Mouse (Mus musculus) liver, adult 2 months (tissue): Measurements from ENCODE around the gene Btbd8. TPM values are rescaled to one million over a fixed set of nuclear protein-coding genes. Genes with fewer than 3 reads are reported as not detected.

Experiments
- DNase-seq: peaks from one replicate; pipeline ENCODE4 v3.0.0-alpha.2; 2011; ENCODE audit warnings: low read depth, low spot score; ENCODE audit errors: extremely low read depth
- H3K27ac ChIP-seq: fragments of 200-500 bp; replicated peaks from 2 replicates; pipeline ENCODE4 v1.5.1; 2012; ENCODE audit warnings: low read depth, mild to moderate bottlenecking, control low read depth, inconsistent platforms, low read length; ENCODE audit not compliant: insufficient read depth
- H3K27me3 ChIP-seq: fragments of 200-500 bp; 2 replicates; pipeline ENCODE4 v1.6.1; 2012; ENCODE audit warnings: mild to moderate bottlenecking, moderate library complexity, low read length, inconsistent platforms; ENCODE audit not compliant: control insufficient read depth, insufficient read depth
- H3K36me3 ChIP-seq: fragments of 200-500 bp; 2 replicates; pipeline ENCODE4 v1.6.1; 2012; ENCODE audit warnings: low read length, inconsistent platforms; ENCODE audit not compliant: control insufficient read depth, insufficient read depth
- H3K4me1 ChIP-seq: fragments of 200-500 bp; 2 replicates; pipeline ENCODE4 v1.6.1; 2011; ENCODE audit warnings: low read length; ENCODE audit not compliant: control insufficient read depth, insufficient read depth
- H3K4me3 ChIP-seq: fragments of 200-500 bp; 2 replicates; pipeline ENCODE4 v1.5.1; 2011; ENCODE audit warnings: low read depth, mild to moderate bottlenecking, control low read depth, low read length, moderate library complexity; ENCODE audit not compliant: insufficient read depth
- H3K79me2 ChIP-seq: fragments of 200-500 bp; 2 replicates; pipeline ENCODE4 v1.6.1; 2012; ENCODE audit warnings: inconsistent platforms, mild to moderate bottlenecking, low read length, moderate library complexity; ENCODE audit not compliant: control insufficient read depth, insufficient read depth
- H3K9ac ChIP-seq: fragments of 200-500 bp; 2 replicates; pipeline ENCODE4 v1.6.1; 2012; ENCODE audit warnings: low read depth, mild to moderate bottlenecking, control low read depth, inconsistent platforms, low read length
- CTCF ChIP-seq: fragments of 200-500 bp; IDR thresholded peaks from 2 replicates; pipeline ENCODE4 v1.5.1; 2011; ENCODE audit warnings: low read depth, low read length, control low read depth
- POLR2A ChIP-seq: fragments of 200-500 bp; IDR thresholded peaks from 2 replicates; pipeline ENCODE4 v1.6.1; 2011; ENCODE audit warnings: low read length, control low read depth; ENCODE audit not compliant: insufficient read depth; ENCODE audit errors: extremely low read depth
- WGBS: fragments of 180-500 bp; shearing (Covaris S2); methylation state at CpG from one replicate; pipeline ENCODE4 v1.1.7; 2018; 5-methylcytosine and 5-hydroxymethylcytosine counted together
- polyA plus RNA-seq: library from polyadenylated mRNA; depleted of rRNA; stranded (reverse); fragments of >200 nt; gene quantifications from 2 replicates; pipeline ENCODE4 v1.2.3, GENCODE M21; 2012
- total RNA-seq: library from RNA; depleted of rRNA; stranded (reverse); fragments of >200 nt; gene quantifications from 2 replicates; pipeline ENCODE4 v1.2.3, GENCODE M21; 2014

Btbd8 gene
- total and polyA plus RNA-seq, 2 experiments: 0.33 to 3.4 TPM

GRCm38 (mm10) chr5:107528856-107529255 is 91.1 kb downstream of the Btbd8 start:
- no peak for DNase-seq
- Histone ChIP-seq H3K27ac (no peak overlapping the region), H3K36me3 (no peaks in the 10 kb centered on the region), H3K4me1 (no peaks in the 10 kb centered on the region), H3K9ac (no peak overlapping the region), H3K79me2 (no peaks in the 10 kb centered on the region), H3K27me3 (no peaks in the 10 kb centered on the region), H3K4me3 (no peak overlapping the region)
- no peak for TF ChIP-seq POLR2A
- no peak for TF ChIP-seq CTCF
- WGBS: 90% methylated on average over 3 of the region's 3 CpGs

- DNase-seq: no peak
- Histone ChIP-seq H3K27ac (no peak overlapping the region), H3K4me3 (no peak overlapping the region), H3K36me3 (no peaks in the 10 kb centered on the region), H3K4me1 (no peaks in the 10 kb centered on the region), H3K9ac (no peak overlapping the region), H3K79me2 (no peaks in the 10 kb centered on the region), H3K27me3 (no peaks in the 10 kb centered on the region)
- 59% methylated on average over 2 of the region's 2 CpGs for WGBS
- TF ChIP-seq POLR2A (no peak), CTCF (no peak)
Measured at GRCm38 (mm10) chr5:107533590-107533989, 95.8 kb downstream of the Btbd8 start.

DNA sequence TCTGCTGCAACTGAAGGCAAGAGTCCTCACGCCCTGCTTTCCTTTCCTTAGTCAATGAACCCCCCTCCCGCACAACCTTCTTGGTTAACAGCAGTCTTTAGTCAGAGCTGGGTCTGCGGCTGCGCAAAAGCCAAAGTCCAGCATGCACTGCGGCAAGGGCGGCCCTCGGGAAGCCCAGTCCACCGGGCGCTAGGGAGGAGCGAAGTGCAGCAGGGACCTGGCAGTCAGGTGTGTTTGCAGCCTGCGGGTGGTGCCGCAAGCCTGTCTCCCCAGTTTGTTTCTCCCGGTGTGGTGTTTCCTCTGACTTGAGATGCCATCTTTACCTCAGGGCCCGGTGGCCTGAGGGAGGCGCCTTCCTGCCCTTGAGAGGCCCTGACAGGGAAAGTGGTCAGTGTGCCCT is 96.8 kb downstream of the Btbd8 start, which contains the start of gene 1700028K03Rik:
1700028K03Rik (plus strand) TSS at position 129 of the 400 bp plus-strand sequence.
- no peaks in the 10 kb centered on the region for H3K36me3 ChIP-seq
- peak; percentile 50 for DNase-seq
- H3K79me2 ChIP-seq: no peaks in the 10 kb centered on the region
- H3K4me3 ChIP-seq: peak within 1 kb of the TSS; percentile 43; the same call in 1 of the 2 replicates
- WGBS: 56% methylated on average over 15 of the region's 15 CpGs
- H3K27ac ChIP-seq: no peak within 1 kb of the TSS
- H3K9ac ChIP-seq: 0 out of 2 replicates have a peak within 1 kb of the TSS, but pooled peaks have one; percentile 46
- no peaks in the 10 kb centered on the region for H3K27me3 ChIP-seq
- H3K4me1 ChIP-seq: no peaks in the 10 kb centered on the region
- TF ChIP-seq POLR2A: no peak
- no peak for TF ChIP-seq CTCF

GRCm38 (mm10) chr5:107541696-107542095 is 103.9 kb downstream of the Btbd8 start:
- Histone ChIP-seq H3K4me1 (no peaks in the 10 kb centered on the region), H3K9ac (no peak overlapping the region), H3K36me3 (no peaks in the 10 kb centered on the region), H3K79me2 (no peaks in the 10 kb centered on the region), H3K27me3 (no peaks in the 10 kb centered on the region), H3K27ac (no peak overlapping the region), H3K4me3 (no peak overlapping the region)
- 74% methylated on average over 7 of the region's 7 CpGs for WGBS
- DNase-seq: no peak
- TF ChIP-seq POLR2A (no peak), CTCF (no peak)

- Histone ChIP-seq H3K27me3 (no peaks in the 10 kb centered on the region), H3K79me2 (no peaks in the 10 kb centered on the region), H3K36me3 (peaks cover 1% of the 10 kb centered on the region; the same call in 1 of the 2 replicates), H3K4me1 (no peaks in the 10 kb centered on the region), H3K27ac (no peak overlapping the region), H3K4me3 (no peak overlapping the region), H3K9ac (no peak overlapping the region)
- WGBS: 61% methylated on average over 4 of the region's 4 CpGs
- no peak for DNase-seq
- TF ChIP-seq CTCF: no peak
- no peak for TF ChIP-seq POLR2A
Measured at GRCm38 (mm10) chr5:107545927-107546326, 108.1 kb downstream of the Btbd8 start.

- WGBS: 82% methylated on average over 3 of the region's 3 CpGs
- DNase-seq: no peak
- TF ChIP-seq POLR2A (no peak), CTCF (no peak)
- Histone ChIP-seq H3K9ac (no peak overlapping the region), H3K4me1 (no peaks in the 10 kb centered on the region), H3K36me3 (peaks cover 1% of the 10 kb centered on the region; the same call in 1 of the 2 replicates), H3K27me3 (no peaks in the 10 kb centered on the region), H3K27ac (no peak overlapping the region), H3K4me3 (no peak overlapping the region), H3K79me2 (no peaks in the 10 kb centered on the region)
Measured at GRCm38 (mm10) chr5:107547955-107548354, 110.2 kb downstream of the Btbd8 start.
